Mouse (Mus musculus) liver, adult 2 months (tissue): ENCODE results near the gene Slc45a3. TPM values are rescaled to one million over a fixed set of nuclear protein-coding genes. Genes with fewer than 3 reads are reported as not detected.

Source experiments
- DNase-seq: peaks from one replicate; pipeline ENCODE4 v3.0.0-alpha.2; 2011; ENCODE audit warnings: low read depth, low spot score; ENCODE audit errors: extremely low read depth
- H3K27ac ChIP-seq: fragments of 200-500 bp; replicated peaks from 2 replicates; pipeline ENCODE4 v1.5.1; 2012; ENCODE audit warnings: low read depth, mild to moderate bottlenecking, control low read depth, inconsistent platforms, low read length; ENCODE audit not compliant: insufficient read depth
- H3K27me3 ChIP-seq: fragments of 200-500 bp; 2 replicates; pipeline ENCODE4 v1.6.1; 2012; ENCODE audit warnings: mild to moderate bottlenecking, moderate library complexity, low read length, inconsistent platforms; ENCODE audit not compliant: control insufficient read depth, insufficient read depth
- H3K36me3 ChIP-seq: fragments of 200-500 bp; 2 replicates; pipeline ENCODE4 v1.6.1; 2012; ENCODE audit warnings: low read length, inconsistent platforms; ENCODE audit not compliant: control insufficient read depth, insufficient read depth
- H3K4me1 ChIP-seq: fragments of 200-500 bp; 2 replicates; pipeline ENCODE4 v1.6.1; 2011; ENCODE audit warnings: low read length; ENCODE audit not compliant: control insufficient read depth, insufficient read depth
- H3K4me3 ChIP-seq: fragments of 200-500 bp; 2 replicates; pipeline ENCODE4 v1.5.1; 2011; ENCODE audit warnings: low read depth, mild to moderate bottlenecking, control low read depth, low read length, moderate library complexity; ENCODE audit not compliant: insufficient read depth
- H3K79me2 ChIP-seq: fragments of 200-500 bp; 2 replicates; pipeline ENCODE4 v1.6.1; 2012; ENCODE audit warnings: inconsistent platforms, mild to moderate bottlenecking, low read length, moderate library complexity; ENCODE audit not compliant: control insufficient read depth, insufficient read depth
- H3K9ac ChIP-seq: fragments of 200-500 bp; 2 replicates; pipeline ENCODE4 v1.6.1; 2012; ENCODE audit warnings: low read depth, mild to moderate bottlenecking, control low read depth, inconsistent platforms, low read length
- CTCF ChIP-seq: fragments of 200-500 bp; IDR thresholded peaks from 2 replicates; pipeline ENCODE4 v1.5.1; 2011; ENCODE audit warnings: low read depth, low read length, control low read depth
- POLR2A ChIP-seq: fragments of 200-500 bp; IDR thresholded peaks from 2 replicates; pipeline ENCODE4 v1.6.1; 2011; ENCODE audit warnings: low read length, control low read depth; ENCODE audit not compliant: insufficient read depth; ENCODE audit errors: extremely low read depth
- WGBS: fragments of 180-500 bp; shearing (Covaris S2); methylation state at CpG from one replicate; pipeline ENCODE4 v1.1.7; 2018; 5-methylcytosine and 5-hydroxymethylcytosine counted together
- polyA plus RNA-seq: library from polyadenylated mRNA; depleted of rRNA; stranded (reverse); fragments of >200 nt; gene quantifications from 2 replicates; pipeline ENCODE4 v1.2.3, GENCODE M21; 2012
- total RNA-seq: library from RNA; depleted of rRNA; stranded (reverse); fragments of >200 nt; gene quantifications from 2 replicates; pipeline ENCODE4 v1.2.3, GENCODE M21; 2014

Slc45a3 gene
- total and polyA plus RNA-seq, 2 experiments, result 10.0 to 28.0 TPM

DNA sequence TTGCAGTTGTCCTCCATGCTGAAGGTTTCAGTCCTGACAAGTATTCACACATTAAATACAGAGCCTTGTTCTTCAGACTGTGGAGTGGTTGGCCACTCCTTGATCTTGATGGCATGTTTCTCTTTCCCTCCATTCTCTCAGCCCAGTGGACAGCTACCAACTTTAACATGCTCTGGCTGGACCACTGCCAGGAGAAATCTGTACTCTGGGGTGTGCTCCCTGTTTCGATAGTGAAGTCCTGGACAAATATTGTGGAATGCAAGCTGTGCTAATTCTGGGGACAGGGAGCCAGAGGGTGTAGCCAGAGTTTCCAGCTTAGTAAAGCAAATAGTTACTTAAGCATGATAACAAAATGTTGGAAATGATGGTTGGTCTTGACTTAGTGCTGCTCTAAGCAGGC lies 24.0 kb upstream of the Slc45a3 start:
- DNase-seq, result peak; percentile 91
- Histone ChIP-seq H3K27ac (no peak overlapping the region), H3K79me2 (no peaks in the 10 kb centered on the region), H3K4me3 (no peak overlapping the region), H3K4me1 (peaks cover 18% of the 10 kb centered on the region), H3K9ac (no peak overlapping the region), H3K27me3 (no peaks in the 10 kb centered on the region), H3K36me3 (peaks cover 3% of the 10 kb centered on the region)
- TF ChIP-seq CTCF (no peak), POLR2A (no peak)
- WGBS, result 30% methylated on average over 1 of the region's 1 CpGs

GRCm38 (mm10) chr1:131940711-131941244 lies 22.0 kb upstream of the Slc45a3 start:
- H3K36me3 ChIP-seq, result no peaks in the 10 kb centered on the region
- no peaks in the 10 kb centered on the region for H3K27me3 ChIP-seq
- no peak for TF ChIP-seq CTCF
- H3K4me3 ChIP-seq, result no peak overlapping the region
- DNase-seq, result no peak
- no peak overlapping the region for H3K9ac ChIP-seq
- H3K79me2 ChIP-seq, result no peaks in the 10 kb centered on the region
- H3K4me1 ChIP-seq, result peaks cover 18% of the 10 kb centered on the region
- peak overlapping the region; percentile 55; the same call in 1 of the 2 replicates for H3K27ac ChIP-seq
- WGBS, result 56% methylated on average over 2 of the region's 2 CpGs

DNA sequence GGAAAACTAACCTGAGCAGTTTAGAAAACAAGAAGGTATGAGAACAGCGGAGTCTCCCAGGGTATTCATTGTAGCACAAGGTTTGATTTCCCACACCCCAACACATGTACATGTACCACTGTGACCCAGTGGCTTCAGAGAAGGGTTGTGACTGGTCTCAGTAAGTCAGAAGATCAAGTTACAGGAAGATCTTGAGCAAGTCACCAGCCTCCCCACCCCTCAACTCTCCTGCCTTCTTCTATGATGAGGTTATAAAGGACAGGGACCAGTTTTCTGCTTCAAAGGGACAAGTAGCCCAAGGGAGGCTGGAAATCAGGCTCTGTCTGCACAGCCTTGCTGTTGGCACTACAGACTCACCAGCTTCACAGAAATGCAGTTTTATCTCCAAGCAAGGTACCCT lies 21.3 kb upstream of the Slc45a3 start:
- TF ChIP-seq POLR2A (no peak), CTCF (no peak)
- 100% methylated on average over 1 of the region's 1 CpGs for WGBS
- DNase-seq, result no peak
- Histone ChIP-seq H3K27me3 (no peaks in the 10 kb centered on the region), H3K27ac (no peak overlapping the region), H3K9ac (no peak overlapping the region), H3K4me1 (peaks cover 18% of the 10 kb centered on the region), H3K79me2 (no peaks in the 10 kb centered on the region), H3K36me3 (no peaks in the 10 kb centered on the region), H3K4me3 (no peak overlapping the region)

GRCm38 (mm10) chr1:131942621-131943590 lies 19.9 kb upstream of the Slc45a3 start:
- peaks cover 18% of the 10 kb centered on the region for H3K4me1 ChIP-seq
- no peak overlapping the region for H3K27ac ChIP-seq
- no peak for TF ChIP-seq CTCF
- no peak for TF ChIP-seq POLR2A
- H3K79me2 ChIP-seq, result no peaks in the 10 kb centered on the region
- H3K27me3 ChIP-seq, result no peaks in the 10 kb centered on the region
- WGBS, result 64% methylated on average over 16 of the region's 16 CpGs
- no peak for DNase-seq
- no peaks in the 10 kb centered on the region for H3K36me3 ChIP-seq
- H3K4me3 ChIP-seq, result no peak overlapping the region
- H3K9ac ChIP-seq, result no peak overlapping the region

DNA sequence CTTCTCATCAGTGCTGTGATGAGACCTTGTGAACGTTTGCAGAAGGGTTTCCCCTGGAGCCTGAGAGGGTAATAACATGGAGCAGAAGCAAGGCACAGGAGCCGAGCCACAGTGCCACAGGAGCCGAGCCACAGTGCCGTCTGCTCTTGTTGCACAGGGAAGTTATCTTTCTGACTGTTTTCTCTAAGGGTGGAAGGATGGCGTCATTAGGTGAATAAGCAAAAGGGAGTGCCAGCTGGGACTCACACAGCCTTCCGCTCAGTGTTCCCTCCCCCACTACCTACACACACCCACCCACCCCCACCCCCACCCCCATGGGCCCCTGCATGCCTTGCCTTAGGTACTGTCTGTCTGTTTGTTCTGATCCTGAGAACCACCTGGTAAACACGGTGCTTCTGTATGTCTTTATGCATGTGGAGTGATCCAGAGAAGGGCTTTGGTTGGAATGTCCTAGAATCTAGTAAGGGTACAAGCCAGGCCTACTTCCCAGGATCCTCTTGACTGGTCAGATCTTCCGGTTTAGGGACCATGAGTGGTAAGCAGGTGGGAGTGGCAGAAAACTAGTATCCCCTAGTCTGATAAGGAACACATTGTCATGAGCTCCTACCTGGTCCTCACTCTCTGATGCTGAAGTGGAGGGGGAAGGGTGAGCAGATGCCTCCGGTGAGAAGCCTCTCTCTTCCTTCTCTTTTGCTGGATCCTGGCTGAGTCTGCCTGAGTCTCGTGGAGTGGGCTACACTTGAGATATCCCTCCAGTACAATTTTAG lies 16.9 kb upstream of the Slc45a3 start:
- Histone ChIP-seq H3K4me3 (no peak overlapping the region), H3K79me2 (no peaks in the 10 kb centered on the region), H3K36me3 (no peaks in the 10 kb centered on the region), H3K27ac (no peak overlapping the region), H3K27me3 (no peaks in the 10 kb centered on the region), H3K4me1 (peaks cover 11% of the 10 kb centered on the region), H3K9ac (no peak overlapping the region)
- DNase-seq, result no peak
- 63% methylated on average over 10 of the region's 10 CpGs for WGBS
- TF ChIP-seq CTCF (no peak), POLR2A (no peak)
